Mouse (Mus musculus) forebrain, embryonic 16.5 days (tissue): ENCODE data around the gene Tbck. TPM values are rescaled to one million over a fixed set of nuclear protein-coding genes. Genes with fewer than 3 reads are reported as not detected.
A peak's percentile ranks its signal among the peaks of the same experiment; 100 is the strongest.

Experiments
- ATAC-seq: fragments of 200-750 bp; cut with Nextera tagmentation; 2 replicates; pipeline ENCODE4 v1.8.0; 2017; ENCODE audit warnings: mild to moderate bottlenecking, moderate library complexity
- H3K27ac ChIP-seq: fragments of 300-500 bp; sonication (generic); 2 replicates; pipeline ENCODE4 v1.5.1; 2014; ENCODE audit warnings: low read length, control low read depth
- H3K27me3 ChIP-seq: fragments of 300-500 bp; sonication (generic); replicated peaks from 2 replicates; pipeline ENCODE4 v1.6.1; 2014; ENCODE audit warnings: low read length; ENCODE audit not compliant: control insufficient read depth, insufficient read depth
- H3K36me3 ChIP-seq: fragments of 300-500 bp; sonication (generic); 2 replicates; pipeline ENCODE4 v1.6.1; 2014; ENCODE audit not compliant: control insufficient read depth, insufficient read depth
- H3K4me1 ChIP-seq: fragments of 300-500 bp; sonication (generic); replicated peaks from 2 replicates; pipeline ENCODE4 v1.6.1; 2014; ENCODE audit warnings: low read length; ENCODE audit not compliant: control insufficient read depth, insufficient read depth
- H3K4me2 ChIP-seq: fragments of 300-500 bp; sonication (generic); 2 replicates; pipeline ENCODE4 v1.6.1; 2014; ENCODE audit warnings: mild to moderate bottlenecking, low read length, control low read depth
- H3K4me3 ChIP-seq: fragments of 300-500 bp; sonication (generic); replicated peaks from 2 replicates; pipeline ENCODE4 v1.5.1; 2014; ENCODE audit warnings: mild to moderate bottlenecking, low read length, control low read depth
- H3K9ac ChIP-seq: fragments of 300-500 bp; sonication (generic); replicated peaks from 2 replicates; pipeline ENCODE4 v1.6.1; 2014; ENCODE audit warnings: low read depth, low read length, control low read depth
- H3K9me3 ChIP-seq: fragments of 300-500 bp; sonication (generic); 2 replicates; pipeline ENCODE4 v1.6.1; 2016; ENCODE audit warnings: low read length; ENCODE audit not compliant: control insufficient read depth
- WGBS: fragments of 180-500 bp; shearing (Covaris S2); extraction: QIAGEN DNeasy Blood & Tissue Kit; methylation state at CpG from one replicate; pipeline ENCODE4 v1.1.7; 2014; 5-methylcytosine and 5-hydroxymethylcytosine counted together
- polyA plus RNA-seq: library from polyadenylated mRNA; unstranded; fragments of >200 nt; fragmentation: Nextera tagmentation; extraction: Ambion mirVana; gene quantifications from 2 replicates; pipeline ENCODE4 v1.2.1, GENCODE M21; 2015

Tbck gene
- 33.8 and 35.9 TPM in 2 replicates for polyA plus RNA-seq

- H3K4me3 ChIP-seq, result peak within 1 kb of the TSS; percentile 83
- peaks cover 14% of the 10 kb centered on the region for H3K4me1 ChIP-seq
- peak within 1 kb of the TSS; percentile 84 for H3K27ac ChIP-seq
- H3K9ac ChIP-seq, result peak within 1 kb of the TSS; percentile 76
- peak within 1 kb of the TSS; percentile 67 for H3K4me2 ChIP-seq
- H3K36me3 ChIP-seq, result peaks cover 4% of the 10 kb centered on the region; the same call in 1 of the 2 replicates
- ATAC-seq, result peak; percentile 98
- H3K9me3 ChIP-seq, result no peaks in the 10 kb centered on the region
- under 1% methylated on average over 42 of the region's 42 CpGs for WGBS
- no peaks in the 10 kb centered on the region for H3K27me3 ChIP-seq
Observed at GRCm38 (mm10) chr3:132683447-132684230, at the start of gene Tbck. Gene Tbck, plus strand, starts transcription at chr3:132684144.

GRCm38 (mm10) chr3:132637080-132637479 lies 46.9 kb upstream of the Tbck start:
- WGBS, result 95% methylated on average over 3 of the region's 3 CpGs
- no peaks in the 10 kb centered on the region for H3K27me3 ChIP-seq
- no peak for ATAC-seq
- H3K36me3 ChIP-seq, result no peaks in the 10 kb centered on the region
- no peak overlapping the region for H3K27ac ChIP-seq
- H3K4me3 ChIP-seq, result no peak overlapping the region
- H3K9me3 ChIP-seq, result no peaks in the 10 kb centered on the region
- no peak overlapping the region for H3K9ac ChIP-seq
- no peak overlapping the region for H3K4me2 ChIP-seq
- H3K4me1 ChIP-seq, result no peaks in the 10 kb centered on the region

GRCm38 (mm10) chr3:132644071-132644470 lies 39.9 kb upstream of the Tbck start:
- H3K4me1 ChIP-seq, result no peaks in the 10 kb centered on the region
- no peaks in the 10 kb centered on the region for H3K27me3 ChIP-seq
- WGBS, result 90% methylated on average over 4 of the region's 4 CpGs
- no peak overlapping the region for H3K9ac ChIP-seq
- no peak overlapping the region for H3K4me3 ChIP-seq
- no peak overlapping the region for H3K27ac ChIP-seq
- H3K4me2 ChIP-seq, result no peak overlapping the region
- ATAC-seq, result no peak
- H3K9me3 ChIP-seq, result no peaks in the 10 kb centered on the region
- no peaks in the 10 kb centered on the region for H3K36me3 ChIP-seq

- Histone ChIP-seq H3K9ac (no peak overlapping the region), H3K4me2 (no peak overlapping the region), H3K27ac (no peak overlapping the region), H3K9me3 (no peaks in the 10 kb centered on the region), H3K4me1 (0 out of 2 replicates have a peak, but pooled peaks cover 2% of the 10 kb centered on the region), H3K4me3 (no peak overlapping the region), H3K27me3 (no peaks in the 10 kb centered on the region), H3K36me3 (no peaks in the 10 kb centered on the region)
- ATAC-seq, result no peak
- WGBS, result 53% methylated on average over 1 of the region's 1 CpGs
Observed at GRCm38 (mm10) chr3:132646814-132647213, 37.1 kb upstream of the Tbck start.

GRCm38 (mm10) chr3:132649368-132649767 lies 34.6 kb upstream of the Tbck start:
- H3K9me3 ChIP-seq, result no peaks in the 10 kb centered on the region
- no peak overlapping the region for H3K9ac ChIP-seq
- H3K27ac ChIP-seq, result no peak overlapping the region
- no peak overlapping the region for H3K4me3 ChIP-seq
- no peak overlapping the region for H3K4me2 ChIP-seq
- 83% methylated on average over 7 of the region's 7 CpGs for WGBS
- ATAC-seq, result no peak
- H3K27me3 ChIP-seq, result no peaks in the 10 kb centered on the region
- H3K36me3 ChIP-seq, result no peaks in the 10 kb centered on the region
- H3K4me1 ChIP-seq, result 0 out of 2 replicates have a peak, but pooled peaks cover 2% of the 10 kb centered on the region

GRCm38 (mm10) chr3:132650191-132650590 lies 33.8 kb upstream of the Tbck start:
- Histone ChIP-seq H3K27me3 (no peaks in the 10 kb centered on the region), H3K4me2 (no peak overlapping the region), H3K36me3 (no peaks in the 10 kb centered on the region), H3K9me3 (no peaks in the 10 kb centered on the region), H3K9ac (no peak overlapping the region), H3K27ac (no peak overlapping the region), H3K4me1 (0 out of 2 replicates have a peak, but pooled peaks cover 2% of the 10 kb centered on the region), H3K4me3 (no peak overlapping the region)
- 46% methylated on average over 5 of the region's 5 CpGs for WGBS
- ATAC-seq, result peak; percentile 79

- Histone ChIP-seq H3K9ac (no peak overlapping the region), H3K27me3 (no peaks in the 10 kb centered on the region), H3K4me2 (no peak overlapping the region), H3K4me3 (no peak overlapping the region), H3K27ac (no peak overlapping the region), H3K4me1 (0 out of 2 replicates have a peak, but pooled peaks cover 2% of the 10 kb centered on the region), H3K9me3 (no peaks in the 10 kb centered on the region), H3K36me3 (no peaks in the 10 kb centered on the region)
- ATAC-seq, result no peak
- WGBS, result 69% methylated on average over 3 of the region's 3 CpGs
Observed at GRCm38 (mm10) chr3:132651776-132652175, 32.2 kb upstream of the Tbck start.

- WGBS, result 88% methylated on average over 7 of the region's 7 CpGs
- no peak for ATAC-seq
Observed at GRCm38 (mm10) chr3:132653959-132654358, 30.0 kb upstream of the Tbck start.

GRCm38 (mm10) chr3:132655955-132656354 lies 28.0 kb upstream of the Tbck start:
- no peak for ATAC-seq

More at GRCm38 (mm10) chr3:132653959-132654358, 30.0 kb upstream of the Tbck start:
- Histone ChIP-seq H3K27me3 (no peaks in the 10 kb centered on the region), H3K27ac (no peak overlapping the region), H3K9me3 (no peaks in the 10 kb centered on the region), H3K4me1 (0 out of 2 replicates have a peak, but pooled peaks cover 2% of the 10 kb centered on the region), H3K4me3 (no peak overlapping the region), H3K4me2 (no peak overlapping the region), H3K36me3 (peaks cover 5% of the 10 kb centered on the region; the same call in 1 of the 2 replicates), H3K9ac (no peak overlapping the region)

More at GRCm38 (mm10) chr3:132655955-132656354, 28.0 kb upstream of the Tbck start:
- Histone ChIP-seq H3K4me3 (no peak overlapping the region), H3K27me3 (no peaks in the 10 kb centered on the region), H3K36me3 (peaks cover 7% of the 10 kb centered on the region), H3K27ac (no peak overlapping the region), H3K9me3 (no peaks in the 10 kb centered on the region), H3K4me2 (no peak overlapping the region), H3K4me1 (no peaks in the 10 kb centered on the region), H3K9ac (no peak overlapping the region)
- WGBS, result 68% methylated on average over 2 of the region's 2 CpGs
